Mouse (Mus musculus) frontal cortex, postnatal 14 days (tissue): ENCODE data around the gene Mcat.
"Not testable (repeated sequence)": the region's sequence is repeated elsewhere in the genome, so short reads cannot be mapped to it uniquely, and the experiment has no call there.

Source experiments
- DNase-seq, 2 experiments: peaks; one replicate each; pipeline ENCODE4 v3.0.0; 2022; ENCODE audit warnings: low spot score in 2 of 2

Gene Mcat

GRCm38 (mm10) chr15:83510805-83511405, 52.7 kb downstream of the Mcat start, which contains the start of gene Ttll1:
TSS of gene Ttll1 (minus strand) at chr15:83510893.
- peak; percentile 88 to 93 for DNase-seq

- no peak for DNase-seq
Measured at GRCm38 (mm10) chr15:83509950-83510804, 53.4 kb downstream of the Mcat start.

- not testable (repeated sequence) for DNase-seq
Measured at GRCm38 (mm10) chr15:83501483-83501882, 62.1 kb downstream of the Mcat start.

GRCm38 (mm10) chr15:83500352-83500751, 63.2 kb downstream of the Mcat start:
- no peak for DNase-seq

- DNase-seq, result no peak
Measured at GRCm38 (mm10) chr15:83499211-83499755, 64.3 kb downstream of the Mcat start.

GRCm38 (mm10) chr15:83497299-83497698, 66.3 kb downstream of the Mcat start:
- no peak for DNase-seq
